Comparison of ENCODE assay signal across 27 mouse cellular contexts in genomic region chr12:74131790-74132189, GRCm38 (mm10).
DNase-seq lines count a peak whose midpoint lies in the region; ATAC-seq lines count a peak whose summit lies in the region.
"Had no signal": no experiment of that assay in that cellular context is flagged by ENCODE, and none has a peak within 500 bp of the region (broad histone marks: within the 10 kb centered on the region; RNA-seq: fewer than 3 reads in every experiment).

No protein-coding gene starts in this region.

- no peaks in the 10 kb centered on the region for H3K27me3 ChIP-seq in forebrain, embryonic 15.5 days
- no peaks in the 10 kb centered on the region for H3K27me3 ChIP-seq in forebrain, embryonic 10.5 days (ENCODE audit: poor library complexity, severe bottlenecking)
- no peaks in the 10 kb centered on the region for H3K27me3 ChIP-seq in forebrain, embryonic 16.5 days (replicated peaks; ENCODE audit: control insufficient read depth, insufficient read depth, low read length)
- H3K27me3 ChIP-seq: hindbrain, embryonic 12.5 days; limb, embryonic 15.5 days; liver, embryonic 13.5 days; megakaryocyte, embryonic 14.5 days had no signal

- H3K36me3 ChIP-seq in forebrain, embryonic 15.5 days, result no peaks in the 10 kb centered on the region
- H3K36me3 ChIP-seq in forebrain, embryonic 10.5 days (replicated peaks), result no peaks in the 10 kb centered on the region
- no peaks in the 10 kb centered on the region for H3K36me3 ChIP-seq in forebrain, embryonic 16.5 days (ENCODE audit: control insufficient read depth, insufficient read depth)
- H3K36me3 ChIP-seq: hindbrain, embryonic 12.5 days; limb, embryonic 10.5 days; limb, embryonic 15.5 days; liver, embryonic 13.5 days had no signal

- H3K27ac ChIP-seq in forebrain, embryonic 15.5 days (replicated peaks), result no peak overlapping the region; the same call in 1 of the 2 replicates
- H3K27ac ChIP-seq in forebrain, embryonic 10.5 days, result no peak overlapping the region
- H3K27ac ChIP-seq in forebrain, embryonic 16.5 days (ENCODE audit: low read length), result peak overlapping the region; percentile 16; the same call in 1 of the 2 replicates
- H3K27ac ChIP-seq: hindbrain, embryonic 12.5 days; limb, embryonic 10.5 days; limb, embryonic 15.5 days; liver, embryonic 13.5 days had no signal

- H3K9me3 ChIP-seq in forebrain, embryonic 15.5 days, result no peaks in the 10 kb centered on the region
- peaks cover 6% of the 10 kb centered on the region; the same call in 1 of the 2 replicates for H3K9me3 ChIP-seq in forebrain, embryonic 10.5 days
- peaks cover 4% of the 10 kb centered on the region; the same call in 1 of the 2 replicates for H3K9me3 ChIP-seq in forebrain, embryonic 16.5 days (ENCODE audit: control insufficient read depth, low read length)
- H3K9me3 ChIP-seq: hindbrain, embryonic 12.5 days; limb, embryonic 10.5 days; limb, embryonic 15.5 days; liver, embryonic 13.5 days had no signal

- H3K4me1 ChIP-seq in forebrain, embryonic 15.5 days, result peaks cover 10% of the 10 kb centered on the region
- peaks cover 11% of the 10 kb centered on the region for H3K4me1 ChIP-seq in forebrain, embryonic 10.5 days
- H3K4me1 ChIP-seq in forebrain, embryonic 16.5 days (replicated peaks; ENCODE audit: control insufficient read depth, insufficient read depth, low read length), result peaks cover 7% of the 10 kb centered on the region
- H3K4me1 ChIP-seq: limb, embryonic 10.5 days; limb, embryonic 15.5 days; liver, embryonic 13.5 days; megakaryocyte, embryonic 14.5 days had no signal

- DNase-seq in forebrain, embryonic 10.5 days (ENCODE audit: extremely low spot score, low spot score), result no peak
- DNase-seq in layer of hippocampus, adult 9-11 months, result peak; percentile 31
- no peak for DNase-seq in layer of hippocampus, postnatal 10 days (ENCODE audit: low spot score in 2 of 2)
- peak; percentile 68 for DNase-seq in brain, adult 2 months (ENCODE audit: low read depth, low spot score)
- no peak for DNase-seq in ovary, postnatal 10 days (ENCODE audit: low spot score)
- DNase-seq in adrenal gland, adult 2 months, result no peak
- DNase-seq: adrenal gland, postnatal 25 days; cerebellum, adult 2 months; cerebellum, postnatal 14 days; gastrocnemius, postnatal 10 days; heart, postnatal 14 days; kidney, adult 9 months; kidney, postnatal 10 days; liver, embryonic 13.5 days; lung, adult 18-20 months; lung, postnatal 4 days; right cerebral cortex, adult 18-20 months; thymus, postnatal 4 days had no signal

- H3K9ac ChIP-seq in forebrain, embryonic 15.5 days (replicated peaks), result no peak overlapping the region
- no peak overlapping the region for H3K9ac ChIP-seq in forebrain, embryonic 16.5 days (replicated peaks; ENCODE audit: low read depth, low read length)
- H3K9ac ChIP-seq: hindbrain, embryonic 12.5 days; limb, embryonic 15.5 days; liver, embryonic 13.5 days had no signal

- no peak overlapping the region for H3K4me3 ChIP-seq in forebrain, embryonic 15.5 days
- no peak overlapping the region for H3K4me3 ChIP-seq in forebrain, embryonic 10.5 days
- no peak overlapping the region for H3K4me3 ChIP-seq in forebrain, embryonic 16.5 days (replicated peaks; ENCODE audit: low read length)
- H3K4me3 ChIP-seq: hindbrain, embryonic 12.5 days; limb, embryonic 10.5 days; limb, embryonic 15.5 days; liver, embryonic 13.5 days; megakaryocyte, embryonic 14.5 days had no signal

- 0% methylated on average over 2 of the region's 2 CpGs for WGBS in forebrain, embryonic 15.5 days
- WGBS in forebrain, embryonic 10.5 days, result 50% methylated on average over 2 of the region's 2 CpGs
- WGBS in forebrain, embryonic 16.5 days, result 1% methylated on average over 2 of the region's 2 CpGs

- peak; percentile 46; the same call in 1 of the 2 replicates for ATAC-seq in forebrain, embryonic 15.5 days (replicated peaks)
- peak; percentile 62 for ATAC-seq in forebrain, embryonic 16.5 days
- ATAC-seq: intestine, postnatal 0 days; lung, postnatal 0 days; Patski had no signal

- H3K4me2 ChIP-seq in forebrain, embryonic 15.5 days (replicated peaks), result no peak overlapping the region
- no peak overlapping the region for H3K4me2 ChIP-seq in forebrain, embryonic 16.5 days (ENCODE audit: low read length)
- H3K4me2 ChIP-seq: hindbrain, embryonic 12.5 days; limb, embryonic 15.5 days; liver, embryonic 13.5 days had no signal

Comparison
In these comparisons a context has a peak if more than half of its experiments do, and no peak if none do; other contexts are left out.
1. DNase-seq: peak in layer of hippocampus, adult 9-11 months (single experiment) and brain, adult 2 months (single experiment); none in forebrain, embryonic 10.5 days (single experiment), layer of hippocampus, postnatal 10 days (0 of 2), ovary, postnatal 10 days (single experiment) and adrenal gland, adult 2 months (single experiment).